Mouse (Mus musculus): ENCODE data around the gene Luzp1.

The Luzp1 gene

DNA sequence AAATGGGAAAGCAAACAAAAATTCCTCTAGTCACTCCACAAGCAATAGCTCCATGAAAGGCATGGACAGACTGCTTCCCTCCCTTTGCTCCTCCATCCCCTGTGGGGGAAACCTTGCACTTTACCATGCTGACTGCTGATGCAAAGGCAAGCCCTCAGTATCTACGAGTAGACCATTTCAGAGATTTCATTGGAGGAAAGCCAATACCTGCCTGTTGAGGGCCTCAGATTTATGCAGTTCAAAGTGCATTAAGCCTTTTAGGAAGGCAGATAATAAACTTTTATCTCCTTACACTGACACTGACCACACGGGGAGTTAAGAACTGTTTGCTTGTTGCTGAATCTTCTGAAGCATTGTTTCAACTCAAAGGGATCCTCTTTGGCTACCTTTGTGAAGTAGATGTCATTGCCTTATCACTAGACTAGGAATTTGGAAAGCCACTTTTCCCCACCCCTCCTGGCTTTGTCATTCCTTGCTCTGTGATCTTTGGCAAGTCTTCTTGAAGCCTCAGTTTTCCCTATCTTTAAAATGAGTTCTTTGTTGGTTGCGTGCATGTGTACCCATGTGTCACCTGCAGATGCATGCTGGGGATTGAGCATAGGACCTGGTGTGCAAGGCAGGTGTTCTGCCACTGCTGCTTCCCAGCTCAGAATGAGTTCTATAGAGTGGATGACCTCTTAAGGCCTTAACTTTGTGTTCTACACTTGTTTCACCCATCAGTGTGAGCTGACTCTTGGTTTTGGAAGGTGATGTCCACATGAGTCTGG lies 76.9 kb downstream of the Luzp1 start:
- DNase-seq (ENCODE audit: low read depth, low spot score): no peak

DNA sequence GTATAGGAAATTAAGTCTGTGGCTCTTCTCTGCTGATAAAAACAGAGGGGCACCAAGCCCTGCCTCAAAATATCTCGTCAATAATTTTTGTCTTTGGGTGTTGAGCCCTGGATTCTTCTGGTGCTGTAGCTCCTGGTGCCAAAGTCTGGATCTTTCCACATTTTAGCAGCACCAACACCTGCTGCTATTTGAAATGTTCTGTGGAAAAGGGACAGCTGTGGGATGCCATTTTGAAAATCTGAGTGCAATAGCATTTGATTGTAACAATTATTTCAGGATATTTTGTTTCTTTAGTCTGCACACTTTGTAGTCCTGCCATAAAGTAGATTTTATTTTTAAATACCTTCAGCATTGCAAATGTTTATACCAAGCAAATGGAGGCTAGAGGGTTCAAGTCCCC lies 78.2 kb downstream of the Luzp1 start:
- DNase-seq (ENCODE audit: low read depth, low spot score): no peak

DNA sequence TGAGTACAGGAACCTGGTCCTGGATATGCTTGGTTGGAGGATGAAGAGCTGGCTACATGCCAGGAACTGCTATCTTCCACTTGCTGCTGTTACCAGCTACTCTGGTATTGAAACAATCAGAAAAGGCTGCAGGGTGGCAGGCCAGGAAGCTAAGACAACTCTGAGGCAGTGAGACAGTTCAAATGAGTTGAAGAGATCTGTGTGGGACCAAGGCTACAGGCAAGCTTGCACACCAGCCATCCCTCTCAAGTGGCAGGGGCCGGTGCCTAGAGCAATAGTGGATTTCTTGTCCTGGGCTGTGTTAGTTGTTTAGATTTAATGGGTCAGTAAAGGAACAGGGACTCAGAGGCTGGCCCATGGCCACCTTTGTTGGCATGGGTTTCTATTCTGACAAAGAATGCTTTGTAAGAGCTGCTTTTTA lies 78.8 kb downstream of the Luzp1 start:
- DNase-seq (ENCODE audit: low read depth, low spot score): no peak

DNA sequence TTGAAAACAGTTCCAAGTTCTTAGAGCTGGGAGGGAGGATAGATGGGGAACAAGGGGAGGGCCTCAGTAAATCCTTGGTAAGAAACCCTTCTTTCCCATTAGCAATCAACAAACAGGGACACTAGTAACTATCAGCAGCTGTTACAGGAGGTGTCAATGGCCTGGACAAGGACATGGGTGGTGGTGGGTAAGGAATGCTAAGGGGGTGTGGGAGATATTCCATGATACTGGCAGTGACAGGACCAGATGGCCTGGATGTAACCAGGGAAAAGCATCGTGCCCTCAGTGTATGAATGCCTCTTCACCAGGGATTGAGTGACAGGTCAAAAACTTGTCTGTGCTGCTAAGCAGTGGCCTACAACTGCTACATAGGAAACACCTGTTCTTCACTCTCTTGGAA lies 83.5 kb downstream of the Luzp1 start:
- DNase-seq (ENCODE audit: low read depth, low spot score): no peak

DNA sequence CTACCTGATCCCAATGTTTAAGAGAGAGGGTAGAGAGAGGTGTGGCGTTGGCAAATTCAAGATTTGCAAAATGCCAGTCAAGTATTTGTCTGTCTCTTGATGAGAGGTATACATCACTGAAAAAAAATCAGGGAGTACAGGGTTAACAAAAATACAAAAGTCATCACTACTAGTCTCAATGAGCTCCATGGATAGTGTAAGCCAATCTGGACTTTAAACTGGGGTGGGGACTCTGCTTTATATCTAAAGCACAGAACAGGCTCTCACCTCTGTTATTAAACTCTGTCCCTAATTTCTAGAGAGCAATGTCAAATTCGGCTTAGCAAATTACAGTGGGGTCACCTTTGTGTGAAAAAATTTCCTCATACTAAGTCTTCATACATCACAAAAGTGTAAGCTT lies 88.1 kb downstream of the Luzp1 start:
- DNase-seq (ENCODE audit: low read depth, low spot score): no peak

DNA sequence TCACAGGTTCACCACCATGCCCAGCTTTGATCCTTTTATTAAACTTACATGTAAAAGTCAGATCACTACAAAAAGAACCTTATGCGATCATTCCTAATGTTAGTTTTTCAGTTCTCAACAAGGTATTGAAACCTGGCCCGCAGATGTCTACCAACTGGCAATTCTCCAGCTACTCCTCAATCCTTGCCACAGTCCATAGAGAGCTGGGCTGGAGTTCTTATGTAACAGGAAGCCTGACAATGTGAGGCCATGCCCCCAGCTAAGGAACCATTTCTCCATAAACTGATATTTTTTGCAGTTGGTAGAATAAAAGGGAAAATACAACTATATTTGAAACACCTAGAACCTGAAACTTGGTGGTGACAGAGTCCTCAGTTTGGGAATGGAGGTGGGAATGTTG lies 90.1 kb downstream of the Luzp1 start:
- no peak for DNase-seq (ENCODE audit: low read depth, low spot score)

DNA sequence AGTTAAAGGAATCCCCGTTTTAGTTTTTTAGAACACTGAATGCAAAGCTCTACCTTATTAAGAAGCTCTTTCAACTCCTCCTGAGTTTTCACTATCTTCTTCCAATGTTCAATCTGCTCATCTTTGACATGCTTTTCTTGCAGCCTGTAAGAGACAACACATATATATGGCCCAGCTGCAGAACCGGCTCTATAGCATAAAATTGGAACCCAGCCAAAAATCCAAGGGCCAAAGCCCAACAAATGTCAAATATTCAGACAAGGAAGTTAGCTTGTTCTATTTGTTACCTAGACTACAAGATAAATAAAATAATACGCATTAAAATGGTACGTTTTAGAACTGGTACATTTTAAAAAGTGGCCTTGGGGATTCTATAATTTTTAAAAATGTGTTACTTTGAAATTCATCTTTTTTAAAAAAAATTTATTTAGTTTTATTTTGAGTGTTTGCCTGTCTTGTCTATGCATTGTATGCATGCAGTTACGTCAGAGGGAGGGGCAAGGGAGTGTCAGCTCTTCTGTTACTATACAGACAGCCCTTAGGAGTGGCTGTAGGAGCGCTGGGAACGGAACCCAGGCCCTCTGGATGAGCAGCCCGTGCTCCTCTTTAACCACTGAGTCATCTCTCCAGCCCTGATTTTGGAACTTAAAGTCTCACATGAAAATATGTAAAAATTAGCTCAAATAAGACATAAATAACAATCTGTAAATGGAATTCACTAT lies 90.9 kb downstream of the Luzp1 start:
- DNase-seq (ENCODE audit: low read depth, low spot score): no peak

DNA sequence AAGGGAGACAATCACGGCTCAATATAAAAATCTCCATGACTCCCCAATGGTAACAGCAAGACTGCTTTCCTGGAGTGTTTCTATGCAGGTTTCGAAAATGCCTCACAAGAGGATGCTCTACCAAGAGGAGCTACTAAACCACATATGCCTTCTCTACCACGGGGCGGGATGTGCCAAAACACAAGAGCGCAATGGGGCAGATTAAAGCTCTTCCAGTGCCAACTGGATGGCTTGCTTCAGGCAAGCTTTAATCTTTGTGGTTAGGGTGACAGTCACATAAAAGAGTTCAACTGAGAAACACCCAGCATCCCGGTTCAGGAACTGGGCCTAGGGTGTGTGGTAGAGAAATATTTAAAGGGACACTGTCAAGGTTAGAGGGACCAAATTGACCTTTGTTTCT lies 93.2 kb downstream of the Luzp1 start:
- DNase-seq (ENCODE audit: low read depth, low spot score): no peak

DNA sequence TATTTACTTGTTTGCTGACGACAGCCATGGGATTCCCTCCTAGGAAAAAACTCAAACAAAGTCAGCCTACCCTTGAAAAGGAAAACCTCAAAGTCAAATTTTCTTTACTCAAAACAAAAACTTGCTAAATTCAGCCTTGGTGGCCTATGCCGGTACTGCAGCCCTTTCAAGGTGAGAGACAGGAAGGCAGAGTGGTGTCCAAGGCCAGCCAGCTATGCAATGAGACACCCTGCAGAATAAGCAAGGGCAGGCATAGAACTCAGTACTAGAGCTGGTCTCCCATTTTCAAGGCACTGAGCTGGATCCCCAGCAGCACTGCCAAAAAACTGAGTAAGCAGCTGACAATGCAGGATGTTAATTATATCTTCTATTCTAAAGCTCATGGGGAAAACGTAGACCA lies 99.1 kb downstream of the Luzp1 start:
- no peak for DNase-seq (ENCODE audit: low read depth, low spot score)

DNA sequence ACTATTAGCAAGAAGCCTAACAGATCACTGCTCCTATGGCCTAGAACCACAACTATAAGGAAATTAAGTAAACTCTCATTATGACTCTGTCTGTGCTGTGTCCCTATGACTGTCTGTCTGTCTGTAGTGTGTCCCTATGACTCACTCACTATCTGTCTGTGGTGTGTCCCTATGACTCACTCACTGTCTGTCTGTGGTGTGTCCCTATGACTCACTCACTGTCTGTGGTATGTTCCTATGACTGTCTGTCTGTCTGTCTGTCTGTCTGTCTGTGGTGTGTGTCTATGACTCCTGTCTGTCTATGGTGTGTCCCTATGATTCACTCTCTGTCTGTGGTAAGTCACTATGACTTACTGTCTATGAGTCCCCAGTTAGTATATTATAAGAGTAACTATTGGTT lies 100.4 kb downstream of the Luzp1 start:
- no peak for DNase-seq (ENCODE audit: low read depth, low spot score)

DNA sequence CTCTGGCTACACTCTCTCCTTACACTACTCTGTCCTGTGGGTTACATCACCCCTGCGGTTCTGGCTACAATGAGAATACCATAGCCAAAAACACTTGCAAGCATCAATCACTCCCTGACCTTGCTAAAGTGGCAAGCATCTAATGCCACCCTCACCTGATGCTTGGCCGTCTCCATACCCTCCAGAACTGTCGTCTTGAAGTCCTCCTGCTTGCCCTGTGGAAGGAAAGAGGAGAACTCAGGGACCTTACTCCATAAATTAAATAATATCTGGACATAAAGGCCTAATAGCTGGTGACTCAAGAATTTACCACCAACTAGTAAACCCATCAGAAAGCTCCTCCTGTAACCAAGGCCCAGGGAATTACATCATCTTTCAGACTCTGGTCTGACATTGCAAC lies 112.3 kb downstream of the Luzp1 start:
- no peak for DNase-seq (ENCODE audit: low read depth, low spot score)

DNA sequence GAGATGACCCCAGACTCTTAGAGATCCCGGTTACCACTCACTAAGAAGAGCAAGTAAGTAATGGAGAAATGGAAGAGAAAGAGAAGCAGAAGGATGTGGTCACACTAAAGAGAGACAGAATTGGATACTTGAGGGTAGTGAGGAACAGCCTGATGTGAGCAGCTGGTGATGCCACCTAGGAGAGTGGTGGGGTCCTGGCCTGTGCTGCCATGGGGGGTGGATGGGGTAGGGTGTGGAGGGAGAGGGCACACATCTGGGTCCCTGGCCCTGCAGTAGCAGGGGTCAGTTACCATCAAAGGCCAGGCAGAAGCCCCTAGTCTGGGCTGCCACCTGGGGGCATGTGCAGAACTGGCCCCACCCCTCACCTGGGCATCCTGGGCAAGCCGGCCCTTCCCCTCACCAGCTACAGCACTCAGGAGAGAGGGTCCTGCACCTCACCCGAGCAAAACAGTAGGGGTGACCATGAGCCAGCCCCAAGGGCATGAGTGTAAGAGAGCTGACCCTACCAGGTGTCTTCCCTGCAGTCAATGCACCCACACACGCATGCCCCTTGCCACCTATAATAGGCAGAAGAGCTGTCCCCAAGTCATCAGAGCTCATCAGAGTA lies 117.8 kb downstream of the Luzp1 start:
- DNase-seq (ENCODE audit: low read depth, low spot score): no peak

DNA sequence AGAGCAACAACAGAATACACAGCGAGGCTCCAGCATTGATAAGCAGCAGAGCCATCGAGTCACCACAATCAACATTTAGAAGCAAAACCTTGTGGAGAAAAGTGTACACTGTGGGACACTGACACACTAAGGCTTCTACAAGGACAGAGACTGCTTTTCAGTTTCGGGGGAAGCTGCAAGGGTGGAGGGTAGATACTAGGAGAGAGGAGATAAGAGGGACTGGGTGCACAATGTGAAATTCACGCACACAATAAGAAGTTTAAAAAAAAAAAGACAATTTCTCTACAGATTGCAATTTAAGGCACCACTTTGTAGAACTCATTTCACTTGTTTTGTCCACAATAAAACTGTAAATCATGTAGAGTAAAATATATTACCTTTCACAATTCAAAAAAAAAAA lies 118.4 kb downstream of the Luzp1 start:
- no peak for DNase-seq (ENCODE audit: low read depth, low spot score)

DNA sequence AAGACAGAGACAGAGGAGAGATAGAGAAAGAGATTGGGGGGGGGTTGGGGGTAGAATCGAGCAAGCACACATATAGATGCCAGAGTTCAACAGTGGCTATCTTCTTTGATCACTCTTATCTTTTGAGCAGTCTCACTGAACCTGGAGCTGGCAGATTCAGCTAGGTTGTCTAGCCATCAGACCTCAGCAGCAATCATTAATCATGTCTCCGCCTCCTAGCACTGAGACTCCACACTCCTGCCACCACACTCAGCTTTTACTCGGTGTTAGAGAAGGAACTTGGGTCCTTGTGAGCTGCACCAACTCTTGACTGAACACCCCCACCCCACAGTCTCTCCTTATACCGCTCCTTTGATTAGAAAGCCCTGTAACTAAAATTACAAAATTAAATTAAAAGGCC lies 122.5 kb downstream of the Luzp1 start:
- DNase-seq (ENCODE audit: low read depth, low spot score): no peak

DNA sequence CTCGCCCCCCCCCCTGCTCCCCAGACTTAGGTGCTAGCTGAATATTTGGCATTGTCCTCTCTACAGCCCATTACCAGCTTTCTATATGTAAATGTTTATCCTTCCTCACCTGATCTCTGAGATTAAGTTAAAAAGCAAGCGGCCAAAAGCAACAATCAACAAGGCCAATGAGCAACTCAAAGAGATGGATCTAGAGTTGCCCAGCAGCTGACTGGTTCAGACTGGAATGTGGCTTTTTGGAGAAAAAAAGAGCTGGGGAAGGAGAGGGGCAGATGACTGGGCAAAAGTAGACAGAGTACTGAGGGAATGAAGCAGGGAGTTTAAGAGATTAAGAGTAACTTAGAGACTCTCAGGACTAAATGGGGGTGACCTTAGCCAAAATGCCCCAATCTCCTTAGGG lies 124.4 kb downstream of the Luzp1 start:
- DNase-seq (ENCODE audit: low read depth, low spot score): no peak

DNA sequence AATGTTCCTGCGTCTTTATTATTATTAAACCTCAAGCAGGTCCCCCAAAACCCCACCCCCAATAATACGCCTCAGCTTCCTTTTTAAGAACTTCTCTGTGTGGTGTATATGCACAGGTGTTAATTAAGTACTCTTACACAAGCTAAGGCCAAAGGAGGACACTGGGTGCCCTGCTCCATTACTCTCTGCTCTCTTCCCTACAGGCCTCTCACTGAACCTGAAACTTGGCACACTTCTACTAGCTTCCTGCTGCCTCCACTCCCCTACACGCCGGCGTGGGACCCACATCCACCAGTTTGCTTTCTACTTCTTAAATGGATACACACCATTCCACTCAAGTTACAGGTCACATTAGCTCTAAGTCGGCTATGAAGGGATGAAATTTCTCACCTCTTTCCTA lies 125.7 kb downstream of the Luzp1 start:
- DNase-seq (ENCODE audit: low read depth, low spot score): no peak

DNA sequence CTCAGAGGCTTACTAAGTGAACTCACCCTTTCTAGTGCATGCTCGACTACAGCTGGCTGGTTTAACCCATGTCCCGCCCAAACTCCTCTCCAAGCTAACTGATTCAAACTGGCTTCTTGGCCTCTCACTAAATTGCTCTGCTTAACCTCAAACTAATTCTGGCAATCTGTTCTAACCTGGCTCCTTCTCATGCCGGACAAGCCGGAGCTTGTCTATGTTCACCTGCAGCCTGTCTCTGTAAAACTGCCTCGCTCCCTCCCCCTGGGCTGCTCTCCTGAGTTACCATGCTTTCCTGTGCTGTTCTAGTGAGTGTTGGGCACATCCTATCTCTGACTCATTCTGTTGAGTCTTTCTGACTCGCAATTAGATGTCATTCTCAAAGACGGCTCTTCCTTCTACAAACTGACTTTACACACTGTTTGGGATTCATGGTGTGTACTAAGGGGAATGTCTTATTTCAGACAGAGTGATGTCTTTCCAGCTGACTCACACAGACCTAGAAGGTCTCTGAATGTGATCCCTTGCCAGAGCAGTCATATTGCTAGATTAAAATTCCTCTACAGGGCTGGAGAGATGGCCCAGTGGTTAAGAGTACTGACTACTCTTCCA lies 128.8 kb downstream of the Luzp1 start:
- no peak for DNase-seq (ENCODE audit: low read depth, low spot score)

DNA sequence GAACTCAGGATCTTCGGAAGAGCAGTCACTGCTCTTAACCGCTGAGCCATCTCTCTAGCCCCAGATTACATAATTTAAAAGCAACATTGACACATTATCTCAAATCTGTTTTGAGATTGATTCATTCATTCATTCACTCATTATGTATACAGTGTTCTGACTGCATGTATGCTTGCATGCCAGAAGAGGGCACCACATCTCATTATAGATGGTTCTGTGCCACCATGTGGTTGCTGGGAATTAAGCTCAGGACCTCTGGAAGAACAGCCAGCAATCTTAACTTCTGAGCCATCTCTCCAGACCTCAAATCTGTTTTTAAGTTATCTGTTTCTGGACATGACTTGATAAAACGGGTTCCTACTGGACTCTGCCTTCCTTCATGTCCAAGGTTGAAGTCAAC lies 130.3 kb downstream of the Luzp1 start:
- no peak for DNase-seq (ENCODE audit: low read depth, low spot score)

DNA sequence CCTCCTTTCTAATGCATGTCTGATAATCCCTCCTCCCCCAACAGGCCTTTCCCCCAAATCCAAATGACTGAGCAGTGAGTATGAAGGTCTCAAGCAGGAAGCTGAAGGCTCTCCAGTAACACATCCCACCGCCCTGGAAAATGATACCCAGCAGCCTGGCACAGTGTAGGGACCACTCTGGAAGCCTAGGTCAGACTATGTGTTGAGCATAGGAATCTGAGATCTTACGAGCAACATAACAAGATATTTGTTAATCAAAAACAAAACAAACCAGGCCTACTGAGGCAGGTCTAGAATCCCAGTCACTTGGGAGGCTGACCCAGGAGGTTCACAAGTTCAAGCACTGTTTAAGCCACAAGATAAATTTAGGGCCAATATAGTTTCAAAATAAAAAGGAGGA lies 131.0 kb downstream of the Luzp1 start:
- no peak for DNase-seq (ENCODE audit: low read depth, low spot score)

DNA sequence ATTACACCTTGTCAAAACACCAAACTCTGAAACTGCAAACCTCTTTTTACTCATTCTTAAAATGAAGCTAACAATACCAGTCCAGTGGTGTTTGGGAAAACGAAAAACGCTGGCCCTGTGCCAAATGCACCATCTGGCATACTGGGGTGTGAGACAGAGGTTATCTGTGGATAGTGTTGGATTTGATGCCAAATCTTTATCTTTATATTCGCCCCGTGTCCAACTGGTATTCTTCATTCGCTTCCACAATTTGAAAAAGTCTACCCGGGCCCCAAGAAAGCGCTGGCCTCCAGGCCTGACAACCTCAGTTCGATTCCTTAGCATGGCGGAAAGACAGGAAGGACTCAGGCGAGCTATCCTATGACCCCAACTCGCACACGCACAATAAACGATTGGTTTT lies 131.9 kb downstream of the Luzp1 start:
- DNase-seq (ENCODE audit: low read depth, low spot score): peak; percentile 18

DNA sequence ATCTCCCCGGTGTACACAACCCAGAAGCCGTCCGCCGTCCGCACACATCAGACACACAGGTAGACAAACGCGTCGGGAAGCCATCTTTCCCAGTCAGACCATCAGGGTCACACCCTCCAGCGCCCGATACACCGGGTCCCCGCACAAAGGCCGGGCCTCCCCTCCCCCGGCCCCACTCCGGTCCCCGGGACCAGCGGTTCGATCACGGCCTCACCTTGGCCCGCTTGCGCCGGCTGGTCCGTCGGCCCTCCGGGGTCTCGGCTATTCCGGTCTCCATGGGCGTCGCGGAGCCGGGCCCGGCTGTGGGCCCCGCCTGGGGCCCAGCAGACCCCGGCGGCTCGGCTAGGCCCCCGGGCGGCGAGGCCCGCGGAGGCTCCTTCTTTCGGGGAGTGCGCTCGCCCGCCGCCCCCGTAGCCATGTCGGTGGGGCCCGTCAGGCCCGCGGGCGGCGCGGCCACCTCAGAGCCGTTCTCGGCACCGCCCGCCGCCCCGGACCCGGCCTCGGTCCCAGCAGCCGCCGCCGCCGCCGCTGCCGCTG lies 132.5 kb downstream of the Luzp1 start:
- DNase-seq (ENCODE audit: low read depth, low spot score): no peak

DNA sequence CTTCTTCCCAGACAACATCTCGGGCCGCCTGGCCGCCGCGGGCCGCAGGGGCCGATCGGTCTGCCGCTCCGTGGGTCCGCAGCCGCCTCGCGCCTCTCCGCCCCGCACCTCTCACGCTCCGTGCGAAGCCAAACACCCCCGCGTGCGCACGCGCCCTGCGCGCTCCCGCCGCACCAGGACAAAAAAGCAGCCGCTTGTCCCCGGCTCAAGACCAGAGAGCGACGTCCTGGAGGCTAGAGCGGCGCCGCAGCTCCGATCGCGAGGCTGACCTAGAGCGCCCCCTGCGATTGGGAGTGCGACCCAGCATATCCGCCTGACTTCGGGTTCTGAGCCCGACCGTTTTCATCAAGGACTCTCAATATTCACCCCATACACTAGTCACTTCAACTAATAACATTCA lies 133.0 kb downstream of the Luzp1 start, which contains the start of gene Kdm1a:
Kdm1a (minus strand) TSS at position 156 of the 400 bp plus-strand sequence.
- DNase-seq (ENCODE audit: low read depth, low spot score): peak; percentile 90
